Mouse (Mus musculus) gastrocnemius, postnatal 14 days (tissue): Measurements from ENCODE around the gene Dmbt1. TPM values are rescaled to one million over a fixed set of nuclear protein-coding genes. Genes with fewer than 3 reads are reported as not detected.
A peak's percentile ranks its signal among the peaks of the same experiment; 100 is the strongest.

ENCODE experiments used
- DNase-seq: peaks from one replicate; pipeline ENCODE4 v3.0.0; 2021; ENCODE audit warnings: mixed read lengths
- intact Hi-C: fragments of 180-260 bp; cut with DNase I; formaldehyde crosslinking; loops from one replicate; pipeline ENCODE4 v1.15.1; 2025; ENCODE audit warnings: low total_unique reads
- long read RNA-seq, 2 experiments: library from polyadenylated mRNA; stranded (forward); transcript quantifications; one replicate each; pipeline ENCODE4 v2.0.0; 2021
- total RNA-seq, 2 experiments: library from RNA; stranded (reverse); gene quantifications; 2 replicates each; pipeline ENCODE4 v1.2.3; 2021

Gene Dmbt1
- not detected for total RNA-seq
- long read RNA-seq, experiment 1, result 0 reads
- long read RNA-seq, experiment 2, result 0 reads

DNA sequence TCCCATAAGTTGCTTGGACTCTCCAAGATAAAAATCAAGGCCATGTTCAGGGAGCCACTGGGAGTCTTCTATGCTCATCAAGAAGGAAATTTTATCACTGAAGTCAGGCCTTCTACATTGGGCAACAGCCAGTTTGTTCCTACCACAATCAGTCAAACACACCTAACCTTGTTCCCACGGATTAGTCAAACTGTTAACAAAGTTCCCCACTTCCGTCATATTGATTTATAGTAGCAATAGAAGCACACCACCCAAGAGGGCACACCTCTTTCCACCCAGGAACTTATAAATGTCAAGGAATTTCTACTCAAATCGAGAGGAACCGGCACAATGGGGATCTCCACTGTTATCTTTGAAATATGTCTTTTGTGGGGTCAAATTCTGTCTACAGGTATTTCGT lies at the start of gene Dmbt1:
Gene Dmbt1 (plus strand): TSS at position 299 of the 400 bp plus-strand sequence.
- DNase-seq, result no peak
- intact Hi-C loops, result no loop called here

DNA sequence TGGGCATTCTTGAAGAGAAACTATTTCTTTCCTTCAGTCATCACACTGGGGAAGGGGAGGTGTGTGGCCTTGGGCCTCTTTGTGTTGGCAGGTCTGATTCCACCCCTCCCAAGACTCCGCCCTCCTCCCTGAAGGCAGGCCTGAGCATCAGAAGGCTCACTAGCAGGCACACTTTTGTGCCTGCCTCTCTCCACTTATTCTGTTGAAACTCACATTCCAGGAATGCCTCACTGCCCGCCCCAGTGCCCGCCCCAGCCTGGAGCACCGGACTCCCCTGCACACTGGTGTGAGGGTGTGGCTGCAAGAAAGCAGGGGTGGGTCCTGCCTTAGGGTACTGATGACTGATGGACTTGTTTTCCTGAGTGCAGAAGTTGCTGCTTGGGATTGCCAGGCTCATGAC lies 49.5 kb upstream of the Dmbt1 start:
- intact Hi-C loops, result no loop called here
- DNase-seq, result no peak

DNA sequence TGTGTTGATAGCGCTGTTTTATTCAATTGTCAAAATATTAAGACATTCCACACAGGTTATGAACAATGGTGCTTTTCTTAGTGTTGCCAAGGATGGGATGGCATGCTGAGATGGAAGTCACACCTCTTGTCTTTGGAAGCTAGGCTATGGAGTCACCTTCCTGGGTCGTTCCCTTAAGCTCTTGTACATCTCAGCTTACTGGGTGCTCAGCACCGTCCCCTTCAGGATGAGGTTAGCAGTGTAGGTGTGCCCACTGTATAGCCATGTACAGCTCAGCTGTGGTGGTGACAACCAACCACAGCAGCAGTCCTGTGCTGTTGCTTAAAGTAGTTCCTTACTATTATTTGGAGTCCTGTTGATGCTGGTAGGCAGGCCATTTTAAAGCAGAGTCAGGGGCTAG lies 49.0 kb upstream of the Dmbt1 start:
- DNase-seq, result no peak
- intact Hi-C loops, result no loop called here

DNA sequence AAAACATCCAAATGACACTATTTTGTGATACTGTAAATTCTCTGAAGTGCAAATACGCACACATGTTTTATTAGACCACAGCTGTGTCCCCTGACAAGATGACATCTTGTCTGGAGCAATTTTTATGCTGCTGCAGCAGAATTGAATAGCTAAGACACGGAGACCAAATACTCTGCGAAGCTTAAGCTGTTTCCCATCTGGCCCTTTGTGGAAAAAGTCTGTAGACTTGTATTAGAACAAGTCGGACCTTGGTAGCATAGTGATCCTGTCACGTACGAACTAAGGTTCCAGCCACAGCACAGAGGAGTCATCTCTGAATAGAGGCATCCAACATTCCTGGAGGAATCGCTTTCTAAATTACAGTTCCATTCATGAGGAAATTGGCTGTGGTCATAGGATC lies 47.6 kb upstream of the Dmbt1 start:
- intact Hi-C loops, result no loop called here
- no peak for DNase-seq

DNA sequence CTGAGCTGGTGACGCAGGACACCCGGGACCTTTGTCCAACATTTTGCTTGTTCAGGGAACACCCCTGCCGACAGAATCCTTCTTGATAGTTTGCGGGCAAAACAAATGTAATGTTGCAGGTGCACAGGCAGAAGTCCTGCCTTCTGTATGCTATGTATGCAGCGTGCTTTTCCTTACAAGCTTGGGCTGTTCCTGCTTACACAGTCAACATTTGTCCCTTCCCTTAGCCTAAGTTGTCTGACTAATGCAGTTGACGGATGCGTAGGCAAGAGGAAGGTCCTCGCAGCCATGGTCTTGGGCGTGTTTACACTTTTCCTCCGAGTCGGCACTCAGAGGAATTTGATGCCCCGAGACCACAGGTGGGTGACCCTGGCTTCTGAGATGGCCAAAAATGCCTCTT lies 46.7 kb upstream of the Dmbt1 start:
- no peak for DNase-seq
- intact Hi-C loops, result no loop called here

DNA sequence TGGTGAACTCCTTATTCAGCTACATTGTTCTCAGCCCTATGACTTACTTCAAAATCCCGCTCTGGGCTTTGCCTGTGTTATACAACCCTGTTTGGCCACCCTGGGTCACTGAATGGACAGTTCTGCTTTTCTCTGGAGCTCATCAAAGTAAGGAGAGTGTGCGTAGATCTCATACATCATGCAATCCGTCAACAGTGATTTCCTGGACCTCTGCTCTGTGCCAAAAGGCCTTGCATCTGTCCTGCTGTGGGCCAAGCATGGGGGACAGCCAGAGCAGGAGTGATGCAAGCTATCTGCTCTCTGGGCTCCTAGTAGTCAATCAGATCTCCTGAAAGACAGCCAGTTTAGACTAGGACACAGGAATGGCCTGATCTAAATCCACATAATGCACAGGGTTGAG lies 46.1 kb upstream of the Dmbt1 start:
- no peak for DNase-seq
- intact Hi-C loops, result no loop called here

DNA sequence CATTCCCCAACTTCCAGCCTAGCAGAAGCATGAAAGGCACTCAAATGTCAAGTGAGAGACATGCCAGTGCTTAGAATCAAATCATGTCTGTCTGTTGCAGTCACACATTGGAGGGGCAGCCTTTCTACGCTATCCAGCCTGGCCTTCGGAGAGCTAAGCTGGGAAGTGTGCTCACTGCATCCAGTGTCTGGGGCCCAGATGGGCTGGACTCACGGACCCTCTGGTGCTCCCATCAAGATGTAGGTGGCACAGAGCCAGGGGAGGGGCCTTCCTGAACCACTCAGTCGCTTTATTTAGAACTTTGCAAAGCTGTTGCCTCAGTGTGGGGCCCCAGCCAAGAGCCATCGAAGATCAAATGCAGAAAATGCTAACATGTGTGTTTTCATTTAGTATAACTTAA lies 43.7 kb upstream of the Dmbt1 start:
- peak; percentile 51 for DNase-seq
- intact Hi-C loops, result no loop called here

DNA sequence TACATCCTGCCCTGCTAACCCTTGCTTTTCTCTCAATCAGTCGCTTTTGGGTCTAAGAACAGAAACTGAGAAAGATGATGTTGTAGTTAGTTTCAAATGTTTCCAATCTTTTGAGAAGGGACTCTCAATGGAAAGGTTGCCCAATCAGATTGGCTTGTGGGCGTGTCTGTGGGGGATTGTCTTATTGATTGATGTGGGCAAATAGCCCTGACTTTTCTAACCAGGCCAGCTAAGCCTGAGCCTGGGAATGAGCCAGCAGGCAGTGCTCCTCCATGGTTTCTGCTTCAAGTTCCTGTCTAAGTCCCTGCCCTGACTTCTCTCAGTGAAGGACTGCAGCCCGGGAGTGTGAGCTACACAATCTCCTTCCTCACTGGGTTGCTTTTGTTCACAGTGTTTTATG lies 42.5 kb upstream of the Dmbt1 start:
- no peak for DNase-seq
- intact Hi-C loops, result no loop called here

DNA sequence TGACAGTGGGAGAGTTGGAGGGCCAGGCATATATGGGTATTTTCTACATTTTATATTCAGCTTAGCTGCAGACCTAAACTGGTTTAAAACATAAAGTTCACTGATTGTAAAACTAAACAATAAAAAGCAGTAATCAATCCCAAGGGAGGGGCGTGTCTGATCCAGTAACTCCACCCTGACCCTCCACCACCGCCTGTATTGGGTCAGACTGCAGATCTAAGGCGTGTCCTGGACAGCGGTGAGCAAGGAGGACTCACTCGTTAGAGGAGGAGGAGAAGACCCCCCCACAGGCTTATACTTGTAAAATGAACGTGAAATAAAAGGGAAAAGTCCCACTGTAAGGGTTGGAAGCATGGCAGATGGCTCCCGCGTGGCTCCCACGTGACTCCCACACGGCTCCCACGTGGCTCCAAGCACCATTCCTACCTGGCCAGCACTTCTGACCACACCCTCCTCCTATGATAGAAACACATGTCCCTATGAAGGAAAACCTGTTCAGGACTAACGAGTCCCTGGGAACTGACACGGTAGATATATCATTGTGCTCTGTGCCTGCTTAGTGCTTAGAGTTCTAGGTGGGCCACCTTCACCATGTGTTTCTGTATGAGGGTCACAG lies 40.6 kb upstream of the Dmbt1 start:
- no peak for DNase-seq
- intact Hi-C loops, result no loop called here

DNA sequence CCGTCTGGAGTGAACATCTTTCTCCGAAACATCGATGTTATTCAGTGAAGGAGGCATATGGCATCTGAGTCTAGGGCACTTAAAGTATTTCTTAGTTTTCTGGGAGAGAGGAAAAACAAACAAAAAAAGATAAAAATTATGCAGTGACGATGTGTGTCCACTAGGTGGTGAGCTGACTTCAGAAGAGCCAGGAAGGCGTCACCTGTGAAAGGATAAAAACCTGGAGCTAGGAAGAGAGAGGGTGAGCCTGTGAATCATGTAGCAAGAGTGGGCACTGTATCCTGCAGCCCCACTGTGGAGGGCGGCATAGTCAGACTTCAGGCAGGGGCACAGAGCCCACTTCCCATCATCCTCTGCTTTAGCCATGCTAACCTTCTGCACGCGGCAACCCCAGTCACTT lies 37.9 kb upstream of the Dmbt1 start:
- intact Hi-C loops, result no loop called here

DNA sequence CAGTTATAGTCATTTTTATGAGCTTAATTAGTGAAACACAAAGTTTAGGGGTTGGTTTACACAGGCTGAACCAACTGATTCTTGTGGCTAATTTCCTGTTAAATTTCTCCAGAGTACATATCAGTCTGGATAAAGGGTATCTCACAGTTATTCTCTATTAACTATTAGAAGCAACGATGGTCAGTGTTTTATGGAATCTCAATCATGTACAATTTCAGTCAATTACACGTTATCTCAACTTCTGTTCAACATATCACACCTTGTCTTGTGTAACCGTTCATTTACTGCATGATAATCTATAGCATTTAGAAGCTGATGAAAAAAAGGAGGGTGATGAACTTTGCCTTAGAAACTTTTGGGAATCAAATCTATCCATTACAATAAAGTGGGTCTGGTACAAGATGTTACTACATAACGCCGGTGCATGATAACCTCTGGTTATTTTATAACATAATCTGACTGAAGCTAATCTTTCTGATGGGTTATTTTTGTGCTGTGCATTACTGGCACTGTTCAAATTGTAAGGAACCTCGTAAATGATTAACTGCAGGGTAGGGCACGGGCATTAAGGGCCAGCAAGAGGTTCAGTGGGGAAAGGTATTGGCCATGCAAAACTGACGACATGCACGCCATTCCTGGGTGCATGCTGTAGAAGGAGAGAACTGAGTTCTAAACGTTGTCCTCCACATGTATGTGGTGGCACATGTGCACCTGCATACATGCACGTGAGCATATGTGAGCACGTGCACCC lies 29.7 kb upstream of the Dmbt1 start:
- intact Hi-C loops, result no loop called here
- DNase-seq, result no peak

More for the DNA sequence above, 37.9 kb upstream of the Dmbt1 start:
- DNase-seq, result no peak

DNA sequence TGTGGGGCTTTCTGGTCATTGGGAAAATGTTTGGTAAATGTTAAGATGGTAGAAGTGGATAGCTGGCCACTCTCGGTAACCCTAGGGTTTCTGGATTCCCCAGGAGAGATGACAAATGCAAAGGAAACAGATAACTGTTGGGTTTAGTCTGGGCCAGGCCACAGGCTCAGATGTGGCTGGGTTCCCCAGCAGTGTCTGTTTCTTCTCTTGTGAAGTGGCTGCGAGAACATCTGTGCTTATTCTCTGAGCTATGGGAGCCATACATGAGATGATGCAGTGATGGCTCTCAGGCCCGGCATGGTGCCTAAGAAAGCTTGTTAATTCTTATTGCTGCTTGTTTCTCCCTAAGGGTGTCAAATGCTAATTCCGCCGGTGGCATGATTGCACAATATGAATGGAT lies 27.8 kb upstream of the Dmbt1 start:
- DNase-seq, result no peak
- intact Hi-C loops, result no loop called here

DNA sequence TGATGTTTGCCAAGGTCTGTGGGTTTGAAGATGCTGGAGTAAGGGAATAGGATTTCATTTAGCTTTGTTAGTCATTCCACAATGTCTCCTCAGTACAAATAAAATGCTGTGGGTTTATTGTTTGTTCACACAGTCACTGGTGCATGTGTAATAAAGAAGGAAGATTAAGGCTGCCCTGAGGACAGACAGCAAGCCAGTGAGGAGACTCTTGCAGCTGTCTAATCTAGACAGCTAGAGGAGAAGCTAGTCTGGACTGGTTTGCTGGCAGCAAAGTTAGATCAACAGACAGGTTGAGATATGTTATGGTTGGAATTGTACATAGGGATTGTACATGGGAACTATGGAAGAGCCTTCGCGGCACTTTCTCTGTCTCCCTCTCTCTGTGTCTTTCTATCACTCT lies 24.6 kb upstream of the Dmbt1 start:
- DNase-seq, result no peak
- intact Hi-C loops, result no loop called here

DNA sequence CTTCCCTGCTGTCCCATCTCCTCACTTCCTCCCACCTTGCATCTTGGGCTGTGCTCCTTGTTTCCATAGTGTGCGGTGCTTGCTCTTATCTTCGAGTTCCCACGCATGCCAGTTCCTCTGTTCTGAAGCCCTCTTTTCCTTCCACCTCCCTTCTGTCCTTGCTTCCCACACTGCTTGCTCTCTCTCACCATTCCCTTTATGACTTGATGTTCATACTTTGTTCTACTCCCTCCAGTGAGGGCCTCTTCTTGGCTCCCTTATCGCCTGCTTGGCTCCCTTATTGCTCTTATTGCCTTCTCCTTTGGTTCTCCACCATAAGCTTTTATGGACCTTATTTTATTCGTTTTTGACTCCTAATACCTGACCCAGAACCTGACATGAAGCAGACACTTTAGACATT lies 22.7 kb upstream of the Dmbt1 start:
- intact Hi-C loops, result no loop called here
- no peak for DNase-seq

DNA sequence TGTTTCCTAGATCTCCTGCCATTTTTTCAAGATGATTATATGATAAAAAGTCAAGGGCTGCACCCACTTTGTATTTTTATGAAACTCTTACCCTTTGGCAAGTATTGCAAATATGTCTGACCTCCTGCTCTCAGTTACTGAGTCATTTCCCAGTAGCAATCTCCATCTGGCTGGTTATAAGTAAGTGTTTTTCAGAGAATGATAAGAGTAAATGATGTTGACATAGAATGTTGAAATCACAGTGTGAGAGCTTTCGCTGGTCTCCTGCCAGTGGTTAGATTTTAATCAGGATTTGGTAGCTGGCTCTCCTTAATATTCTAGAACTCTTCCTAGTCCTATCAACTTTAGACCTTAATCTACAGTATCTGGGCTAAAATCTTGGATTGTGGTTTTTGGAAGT lies 20.0 kb upstream of the Dmbt1 start:
- intact Hi-C loops, result no loop called here
- DNase-seq, result no peak

DNA sequence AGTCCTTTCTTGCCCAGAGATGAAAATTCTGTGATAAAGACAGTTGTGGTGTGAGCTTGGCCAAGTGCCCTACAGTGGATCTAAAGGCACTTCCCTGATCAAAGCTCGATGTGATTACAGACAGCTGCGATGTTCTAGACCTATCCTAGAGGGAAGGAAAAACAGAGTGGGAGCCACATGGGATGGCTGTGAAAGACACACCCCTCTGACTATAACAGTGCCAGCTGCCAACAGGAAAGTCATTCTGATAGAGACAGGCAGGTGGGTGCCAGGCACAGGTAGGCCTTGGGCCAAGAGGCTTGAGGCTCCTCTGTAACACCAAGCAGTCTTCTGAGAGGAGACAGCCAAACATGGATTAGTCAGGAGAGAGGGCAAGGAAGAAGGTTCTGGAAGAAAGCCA lies 12.7 kb upstream of the Dmbt1 start:
- no peak for DNase-seq
- intact Hi-C loops, result no loop called here

DNA sequence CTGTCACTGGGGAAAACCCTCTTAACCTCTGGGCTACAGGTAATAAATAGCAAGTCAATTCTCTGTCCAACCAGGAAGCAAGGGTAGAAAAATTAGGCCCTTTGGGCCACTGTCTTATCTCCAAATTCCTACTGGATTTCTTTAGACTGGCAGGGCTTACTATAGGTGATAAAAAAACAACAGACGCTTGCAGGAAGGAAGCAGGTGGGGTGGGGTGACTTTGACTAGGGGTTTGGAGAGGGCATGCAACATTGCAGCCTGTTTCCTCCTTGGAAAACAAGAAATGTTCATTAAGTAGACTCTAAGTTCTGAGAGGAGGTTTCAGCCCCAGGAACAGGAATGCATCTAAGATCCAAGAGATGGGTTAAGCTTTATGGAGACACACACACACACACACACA lies 7.0 kb upstream of the Dmbt1 start:
- no peak for DNase-seq
- intact Hi-C loops, result no loop called here

DNA sequence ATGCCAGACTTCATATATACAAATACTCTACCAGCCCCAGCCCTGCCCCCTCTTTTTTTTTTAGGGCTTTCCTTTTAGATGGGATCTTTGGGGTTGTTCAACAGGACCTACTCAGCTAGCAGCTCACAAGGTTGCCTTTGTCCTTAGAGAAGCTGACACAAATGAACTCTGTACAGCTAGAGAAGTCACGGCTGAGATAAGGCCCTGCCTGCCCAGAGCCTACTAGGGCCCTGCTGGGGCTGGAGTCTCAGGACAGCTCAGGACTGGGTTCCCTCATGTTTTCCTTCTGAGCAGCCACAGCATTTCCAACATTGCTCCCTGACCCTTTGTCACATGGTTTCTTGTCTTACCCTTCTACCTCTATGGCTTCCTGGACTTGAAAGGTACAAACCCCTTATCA lies 4.3 kb upstream of the Dmbt1 start:
- DNase-seq, result no peak
- intact Hi-C loops, result no loop called here

DNA sequence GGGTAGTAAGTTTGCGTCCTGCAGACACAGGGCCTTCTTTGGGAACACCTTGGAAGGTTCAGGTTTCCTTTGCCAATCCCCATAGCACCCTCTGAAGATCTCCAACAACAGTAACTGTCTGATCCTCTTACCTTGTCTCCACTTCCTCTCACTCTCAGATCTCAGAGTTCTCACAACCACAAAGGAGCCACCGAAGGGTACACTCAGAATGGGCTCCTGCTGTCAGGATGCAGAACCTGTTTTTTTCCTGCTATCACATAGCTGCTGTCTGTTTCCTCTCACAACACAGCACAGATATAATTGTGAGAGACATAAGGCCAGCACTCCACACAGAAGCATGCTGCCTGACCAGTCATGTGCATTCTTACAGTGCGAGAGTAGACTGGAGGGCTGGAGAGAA lies 4.5 kb downstream of the Dmbt1 start:
- intact Hi-C loops, result no loop called here
- no peak for DNase-seq

DNA sequence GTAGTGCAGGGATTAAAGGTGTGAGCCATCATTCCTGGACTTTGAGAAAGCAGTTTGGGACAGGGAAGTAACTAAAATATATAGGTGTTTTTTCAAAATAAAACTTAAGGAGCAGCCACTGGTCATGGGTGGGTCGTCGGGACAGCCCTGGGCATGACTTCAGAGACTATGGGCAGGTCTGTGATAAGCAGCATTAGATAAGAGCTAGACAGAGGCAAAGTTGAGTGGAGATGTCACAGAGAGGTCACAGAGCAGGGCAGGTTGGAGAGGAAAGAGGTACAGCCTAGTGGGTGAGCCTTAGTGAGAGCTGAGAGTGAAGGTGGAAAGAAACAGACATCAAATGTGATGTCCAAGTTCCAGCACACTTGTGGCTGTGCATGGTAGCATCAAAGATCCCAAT lies 5.2 kb downstream of the Dmbt1 start:
- DNase-seq, result no peak
- intact Hi-C loops, result no loop called here

DNA sequence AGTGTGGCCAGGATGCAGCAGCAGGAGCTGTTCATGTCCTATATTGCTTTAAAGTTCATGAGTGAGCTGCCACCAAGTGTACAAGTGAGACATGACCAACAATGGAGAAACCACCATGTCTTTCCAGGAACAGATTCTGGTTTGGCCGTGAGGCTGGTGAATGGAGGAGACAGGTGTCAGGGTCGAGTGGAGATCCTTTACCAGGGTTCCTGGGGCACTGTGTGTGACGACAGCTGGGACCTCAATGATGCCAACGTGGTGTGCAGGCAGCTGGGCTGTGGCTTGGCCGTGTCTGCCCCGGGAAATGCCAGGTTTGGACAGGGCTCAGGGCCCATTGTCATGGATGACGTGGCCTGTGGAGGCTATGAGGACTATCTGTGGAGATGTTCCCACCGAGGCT lies 8.9 kb downstream of the Dmbt1 start:
- intact Hi-C loops, result loop anchor here (10.0 kb wide), 1 partner anchor 216 kb away; no protein-coding TSS in a partner anchor
- peak; percentile 10 for DNase-seq
